Mouse (Mus musculus) gastrocnemius, postnatal 36 days (tissue): ENCODE measurements around the gene Ubr2. TPM values are rescaled to one million over a fixed set of nuclear protein-coding genes. Genes with fewer than 3 reads are reported as not detected.

Source experiments
- DNase-seq, 2 experiments: peaks; one replicate each; pipeline ENCODE4 v3.0.0; 2022
- intact Hi-C: fragments of 180-260 bp; cut with DNase I; formaldehyde crosslinking; loops from one replicate; pipeline ENCODE4 v1.15.1; 2025
- total RNA-seq, 2 experiments: library from RNA; stranded (reverse); gene quantifications; 2 replicates each; pipeline ENCODE4 v1.2.3; 2021

The Ubr2 gene
- total RNA-seq, 2 experiments from 2014 or later, result 50.2 to 54.2 TPM

DNA sequence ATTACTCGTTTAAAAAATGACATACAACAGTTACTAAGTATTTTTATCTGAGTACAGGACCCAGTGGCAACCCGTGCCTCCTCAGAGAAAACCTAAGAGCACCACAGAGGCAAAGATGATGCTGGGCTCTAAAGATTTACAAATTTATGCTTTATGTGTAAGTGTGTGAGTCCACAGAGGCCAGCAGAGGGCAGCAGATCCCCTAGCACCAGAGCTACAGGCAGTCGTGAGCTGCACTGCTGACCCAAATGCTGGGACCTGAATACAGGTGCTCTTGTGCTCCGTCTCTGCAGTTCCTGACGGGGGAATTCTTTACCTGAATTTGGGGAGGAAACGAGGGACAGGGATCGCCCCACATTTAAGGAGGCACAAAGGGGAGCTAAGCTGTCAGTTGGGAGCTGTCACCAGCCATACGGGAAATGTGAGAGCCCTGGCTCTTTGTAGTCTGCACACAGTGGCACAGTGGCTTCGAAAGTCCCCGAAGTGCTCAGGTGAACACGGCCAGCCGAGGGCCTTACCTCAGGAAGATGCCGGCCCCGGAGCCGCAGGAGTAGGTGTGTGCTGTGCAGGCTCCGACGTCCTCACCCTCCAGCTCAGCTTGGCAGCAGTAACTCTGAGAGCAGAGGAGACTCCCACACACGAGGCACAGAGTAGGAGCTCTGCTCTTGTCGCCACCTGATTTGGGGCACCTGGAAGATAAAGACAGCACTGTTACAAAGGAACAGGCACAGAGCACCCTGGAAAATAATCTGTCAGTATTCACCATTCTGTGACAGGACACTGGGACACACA is 76.6 kb downstream of the Ubr2 start:
- peak in 1 of 2 experiments; percentile 30 for DNase-seq
- intact Hi-C loops, result no loop called here

- intact Hi-C loops, result no loop called here
- DNase-seq, result no peak
These were observed 77.4 kb downstream of the Ubr2 start for GRCm38 (mm10) chr17:46932961-46933360.

GRCm38 (mm10) chr17:46929897-46930296 is 80.5 kb downstream of the Ubr2 start:
- intact Hi-C loops, result no loop called here
- no peak for DNase-seq

DNA sequence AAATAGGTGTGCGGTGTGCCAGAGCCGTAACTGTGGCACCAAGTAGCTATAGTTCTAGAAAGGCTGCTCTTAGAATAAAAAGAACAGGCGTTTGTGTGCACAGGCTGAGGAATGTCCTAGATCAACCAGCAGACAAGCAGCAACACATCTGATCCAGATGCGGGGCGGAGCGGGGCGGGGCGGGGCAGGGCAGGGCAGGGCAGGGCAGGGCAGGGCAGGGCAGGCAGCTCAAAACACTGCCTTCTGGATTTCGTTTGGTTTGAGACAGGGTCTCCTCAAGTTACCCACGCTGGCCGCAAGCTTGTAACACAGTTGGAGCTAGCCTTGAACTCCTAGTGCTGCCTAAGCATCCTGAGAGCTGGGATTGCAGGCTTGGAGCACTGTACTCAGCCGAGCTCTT is 81.1 kb downstream of the Ubr2 start:
- intact Hi-C loops, result no loop called here
- no peak for DNase-seq

DNA sequence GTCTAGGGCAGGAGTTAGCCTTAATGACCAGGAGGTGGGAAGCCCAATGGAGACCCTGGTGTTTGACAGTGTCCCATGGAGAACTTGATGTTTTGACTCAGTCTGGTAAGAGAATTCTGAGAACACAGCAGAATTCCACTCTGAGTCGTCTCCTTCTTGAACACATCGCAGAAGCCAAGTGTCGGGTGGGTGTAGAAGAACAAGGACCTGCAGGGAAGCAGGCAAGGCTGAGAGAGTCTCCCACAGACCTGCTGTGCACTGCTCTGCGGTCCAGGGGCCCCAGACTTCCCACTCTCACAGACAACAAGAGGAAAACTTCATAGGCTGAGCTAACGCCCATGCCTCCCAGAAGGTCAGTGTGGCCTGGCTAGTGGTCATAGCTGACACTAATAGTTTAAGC is 82.6 kb downstream of the Ubr2 start:
- no peak for DNase-seq

GRCm38 (mm10) chr17:46926941-46927340 is 83.4 kb downstream of the Ubr2 start:
- no peak for DNase-seq

More for the DNA sequence above, 82.6 kb downstream of the Ubr2 start:
- intact Hi-C loops, result no loop called here

GRCm38 (mm10) chr17:46926192-46926591 is 84.2 kb downstream of the Ubr2 start:
- intact Hi-C loops, result no loop called here
- no peak for DNase-seq

More at GRCm38 (mm10) chr17:46926941-46927340, 83.4 kb downstream of the Ubr2 start:
- intact Hi-C loops, result no loop called here

DNA sequence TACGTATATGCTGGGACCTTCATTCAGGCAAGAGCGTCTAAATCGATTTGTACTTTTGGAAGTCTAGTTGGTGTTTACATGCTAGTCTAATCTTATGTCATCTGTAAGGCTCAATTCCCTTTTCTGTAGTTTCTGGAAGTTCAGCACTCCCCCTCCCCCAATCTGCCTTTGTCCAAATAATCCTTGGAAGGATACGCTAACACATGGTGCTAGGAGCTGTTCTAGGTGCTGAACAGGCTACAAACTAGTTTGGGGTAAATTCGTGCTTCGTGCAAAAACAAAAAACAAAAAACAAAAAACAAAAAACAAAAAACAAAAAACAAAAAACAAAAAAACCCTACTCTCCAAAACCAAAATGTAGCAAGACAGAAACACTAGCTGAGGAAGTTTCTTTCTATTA is 89.5 kb downstream of the Ubr2 start:
- DNase-seq, result no peak
- intact Hi-C loops, result no loop called here

- intact Hi-C loops, result loop anchor here (5.0 kb wide), 1 partner anchor 113 kb away; no protein-coding TSS in a partner anchor
- no peak for DNase-seq
These were observed 91.4 kb downstream of the Ubr2 start for GRCm38 (mm10) chr17:46918951-46919350.

GRCm38 (mm10) chr17:46915129-46915528 is 95.2 kb downstream of the Ubr2 start:
- intact Hi-C loops, result loop anchor here (5.0 kb wide), 1 partner anchor 117 kb away; no protein-coding TSS in a partner anchor

GRCm38 (mm10) chr17:46912331-46912730 is 98.0 kb downstream of the Ubr2 start:
- no peak for DNase-seq
- intact Hi-C loops, result no loop called here

More at GRCm38 (mm10) chr17:46915129-46915528, 95.2 kb downstream of the Ubr2 start:
- DNase-seq, result no peak

DNA sequence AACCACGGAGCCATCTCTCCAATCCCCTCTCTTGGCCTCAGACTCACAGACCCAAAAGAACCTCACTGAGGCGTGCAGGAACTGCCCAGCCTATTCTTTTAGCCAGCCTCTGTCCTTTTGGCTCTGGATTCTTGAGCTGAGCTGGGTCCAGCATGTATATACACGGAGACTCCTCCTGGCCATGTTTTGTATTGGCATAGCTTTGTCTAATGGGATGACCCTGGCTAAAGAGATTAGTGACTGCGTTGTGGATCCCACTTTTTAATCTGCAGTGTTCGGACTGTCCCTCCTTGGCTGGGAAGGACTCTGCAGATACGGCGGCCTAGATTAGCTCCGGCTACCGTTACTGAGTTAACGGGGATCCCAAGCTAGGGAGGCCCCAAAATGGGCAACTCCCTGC is 100.2 kb downstream of the Ubr2 start, which contains the start of gene Prph2:
Gene Prph2 (plus strand): TSS at position 274 of the 400 bp plus-strand sequence.
- DNase-seq, result no peak
- intact Hi-C loops, result no loop called here

- intact Hi-C loops, result no loop called here
- DNase-seq, result peak; percentile 57 to 71
These were observed 106.4 kb downstream of the Ubr2 start for GRCm38 (mm10) chr17:46903876-46904490.

- no peak for DNase-seq
- intact Hi-C loops, result no loop called here
These were observed 109.4 kb downstream of the Ubr2 start for GRCm38 (mm10) chr17:46900941-46901340.

- peak in 1 of 2 experiments; percentile 14 for DNase-seq
- intact Hi-C loops, result no loop called here
These were observed 113.0 kb downstream of the Ubr2 start for GRCm38 (mm10) chr17:46897221-46897950.

DNA sequence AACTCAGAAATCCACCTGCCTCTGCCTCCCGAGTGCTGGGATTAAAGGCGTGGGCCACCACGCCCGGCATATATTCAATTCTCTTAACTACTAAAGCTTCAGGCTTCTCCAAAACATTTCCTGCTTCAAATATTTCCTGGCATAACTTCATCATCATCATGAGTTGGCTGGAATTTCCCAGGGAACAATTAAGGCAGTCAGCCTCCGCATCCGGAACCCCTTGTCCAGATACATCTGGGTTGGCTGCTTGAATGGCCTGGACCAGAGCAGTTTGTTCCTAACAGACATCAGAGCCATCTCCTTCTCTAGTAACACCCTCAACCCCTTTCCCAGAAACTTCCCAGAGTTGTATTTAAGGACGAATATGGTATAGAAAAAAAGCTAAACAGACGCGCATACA is 114.9 kb downstream of the Ubr2 start:
- no peak for DNase-seq
- intact Hi-C loops, result no loop called here

- DNase-seq, result peak; percentile 12 to 51
- intact Hi-C loops, result loop anchor here (5.0 kb wide), 1 partner anchor 39 kb away; no protein-coding TSS in a partner anchor
These were observed 119.3 kb downstream of the Ubr2 start for GRCm38 (mm10) chr17:46890843-46891594.

DNA sequence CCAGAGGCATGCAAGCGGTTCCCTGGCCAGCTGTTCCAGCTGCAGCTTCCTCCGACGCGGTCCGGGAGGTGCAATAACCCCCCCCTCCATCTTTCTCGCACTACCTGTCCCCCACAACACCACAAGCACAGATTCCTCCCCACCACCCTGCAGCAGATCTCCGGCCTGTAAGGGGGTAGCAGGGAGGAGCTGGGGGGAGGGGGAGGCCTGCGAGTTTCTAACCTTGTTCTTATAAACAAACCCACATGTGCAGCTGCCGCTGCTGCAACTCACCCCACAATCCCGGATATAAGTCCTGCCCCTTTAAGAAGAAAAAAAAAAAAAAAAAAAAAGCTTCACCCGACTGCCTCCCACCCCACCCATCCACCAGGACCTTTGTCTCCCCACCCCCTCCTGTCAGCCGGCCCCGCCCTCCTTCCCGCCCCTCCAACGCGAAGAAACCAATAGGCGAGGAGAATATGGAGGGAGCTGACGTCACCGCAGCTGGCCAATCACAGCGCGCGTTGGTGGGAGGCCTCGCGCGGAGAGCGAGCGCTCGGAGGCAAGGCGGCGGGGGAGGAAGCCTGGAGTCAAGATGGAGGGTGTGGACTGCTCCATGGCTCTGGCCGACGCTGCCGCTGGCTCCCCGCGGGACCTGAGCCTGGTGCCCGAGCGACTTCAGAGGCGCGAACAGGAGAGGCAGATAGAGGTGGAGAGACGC is 120.1 kb downstream of the Ubr2 start, which contains the start of gene Tbcc:
Gene Tbcc (plus strand): TSS at position 569 of the 700 bp plus-strand sequence.
- intact Hi-C loops, result loop anchor here (5.0 kb wide), 1 partner anchor 38 kb away; no protein-coding TSS in a partner anchor
- peak; percentile 91 to 94 for DNase-seq

DNA sequence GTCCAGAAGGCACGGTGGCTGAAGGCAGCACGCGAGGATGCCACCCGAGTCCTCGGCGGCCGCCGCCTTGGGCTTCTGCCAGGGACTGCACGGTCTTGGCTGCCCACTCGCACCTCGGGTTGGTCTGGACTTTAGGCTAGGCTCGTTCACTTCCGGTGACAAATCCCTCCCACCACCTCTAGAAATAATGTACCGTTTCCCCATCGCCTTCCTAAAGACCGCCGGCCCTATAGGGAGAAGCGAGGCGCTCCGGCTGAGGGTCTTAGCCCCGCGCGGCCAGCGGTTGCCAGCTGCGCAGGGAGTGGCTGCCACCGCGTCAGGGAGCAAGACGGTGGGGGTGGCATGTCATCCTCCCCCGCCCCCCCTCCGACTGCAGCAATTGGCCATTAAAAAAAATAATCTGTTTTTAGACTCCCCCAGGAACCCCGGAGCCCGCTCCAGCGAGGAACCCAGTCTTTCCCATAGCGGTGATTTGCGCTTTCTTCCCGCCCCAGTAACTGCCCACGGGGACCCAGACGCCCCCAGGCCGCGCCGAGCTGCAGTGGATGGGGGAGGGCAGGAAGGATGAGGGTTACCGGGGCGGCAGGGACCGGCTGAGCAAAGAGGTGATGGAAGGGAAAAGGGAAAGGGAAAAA is 120.8 kb downstream of the Ubr2 start:
- DNase-seq, result peak; percentile 76 to 77
- intact Hi-C loops, result loop anchor here (5.0 kb wide), 2 partner anchors 37 to 107 kb away; partner anchors contain the start of gene Rpl7l1
